Mouse (Mus musculus) MEL (cell line): ENCODE data around the gene Rsph4a. TPM values are rescaled to one million over a fixed set of nuclear protein-coding genes. Genes with fewer than 3 reads are reported as not detected.

Experiments used
- DNase-seq: peaks from one replicate; pipeline ENCODE4 v3.0.0; 2011; ENCODE audit warnings: low read depth, low spot score
- H3K27ac ChIP-seq: 2 replicates; pipeline ENCODE4 v1.5.1; 2012; ENCODE audit warnings: low read depth, mild to moderate bottlenecking, control low read depth, low read length, moderate library complexity; ENCODE audit not compliant: control insufficient read depth
- H3K27me3 ChIP-seq, 2 experiments: fragments of 150-350 bp in 1 of 2; sonication (generic) in 1 of 2; 2 replicates each; pipeline ENCODE4 v1.6.1; 2012; ENCODE audit warnings: low read length in 2 of 2, mild to moderate bottlenecking in 2 of 2, improper control_type of control experiment in 1 of 2, moderate library complexity in 1 of 2; ENCODE audit not compliant: insufficient read depth in 2 of 2, control insufficient read depth in 1 of 2
- H3K36me3 ChIP-seq, 2 experiments: 2 replicates each; pipeline ENCODE4 v1.6.1; 2012 to 2014; ENCODE audit warnings: low read length in 2 of 2, improper control_type of control experiment in 1 of 2, inconsistent platforms in 1 of 2, mild to moderate bottlenecking in 1 of 2; ENCODE audit not compliant: insufficient read depth in 2 of 2, control insufficient read depth in 1 of 2
- H3K4me1 ChIP-seq, 2 experiments: fragments of 150-350 bp in 1 of 2; sonication (generic) in 1 of 2; 2 replicates each; pipeline ENCODE4 v1.6.1; 2012; ENCODE audit warnings: low read length in 2 of 2, improper control_type of control experiment in 1 of 2, mild to moderate bottlenecking in 1 of 2; ENCODE audit not compliant: insufficient read depth in 2 of 2, control insufficient read depth in 1 of 2
- H3K4me3 ChIP-seq, 2 experiments: fragments of 150-350 bp in 1 of 2; sonication (generic) in 1 of 2; 2 replicates each; pipeline ENCODE4 v1.5.1; 2012; ENCODE audit warnings: low read depth in 2 of 2, low read length in 2 of 2, mild to moderate bottlenecking in 2 of 2, moderate library complexity in 2 of 2, control low read depth in 1 of 2, improper control_type of control experiment in 1 of 2; ENCODE audit not compliant: control insufficient read depth in 1 of 2, insufficient read depth in 1 of 2
- H3K79me2 ChIP-seq: 2 replicates; pipeline ENCODE4 v1.6.1; 2012; ENCODE audit warnings: mild to moderate bottlenecking, low read length, moderate library complexity; ENCODE audit not compliant: control insufficient read depth, poor library complexity, insufficient read depth
- H3K9ac ChIP-seq: 2 replicates; pipeline ENCODE4 v1.6.1; 2012; ENCODE audit warnings: low read depth, mild to moderate bottlenecking, control low read depth, low read length, moderate library complexity; ENCODE audit not compliant: control insufficient read depth, poor library complexity, severe bottlenecking
- H3K9me3 ChIP-seq: fragments of 150-350 bp; sonication (generic); replicated peaks from 2 replicates; pipeline ENCODE4 v1.6.1; 2012; ENCODE audit warnings: mild to moderate bottlenecking, low read length, improper control_type of control experiment, moderate library complexity; ENCODE audit not compliant: insufficient read depth
- CHD2 ChIP-seq: IDR thresholded peaks from 2 replicates; pipeline ENCODE4 v1.6.1; 2011; ENCODE audit warnings: low read length, improper control_type of control experiment
- GATA1 ChIP-seq: IDR thresholded peaks from 2 replicates; pipeline ENCODE4 v1.6.1; 2011; ENCODE audit warnings: low read depth, low read length, improper control_type of control experiment
- JUND ChIP-seq: IDR thresholded peaks from 2 replicates; pipeline ENCODE4 v1.6.1; 2011; ENCODE audit warnings: low read depth, mild to moderate bottlenecking, improper control_type of control experiment, low read length
- NRF1 ChIP-seq: IDR thresholded peaks from 2 replicates; pipeline ENCODE4 v1.6.1; 2014; ENCODE audit warnings: low read depth, mild to moderate bottlenecking, inconsistent platforms, low read length, improper control_type of control experiment, moderate library complexity; ENCODE audit not compliant: poor library complexity, insufficient read depth, severe bottlenecking
- RCOR1 ChIP-seq: IDR thresholded peaks from 2 replicates; pipeline ENCODE4 v1.6.1; 2012; ENCODE audit warnings: low read depth, mild to moderate bottlenecking, inconsistent platforms, low read length, improper control_type of control experiment
- ZNF384 ChIP-seq: IDR thresholded peaks from 2 replicates; pipeline ENCODE4 v1.6.1; 2012; ENCODE audit warnings: low read depth, mild to moderate bottlenecking, inconsistent platforms, low read length, improper control_type of control experiment
- polyA plus RNA-seq, 2 experiments: library from polyadenylated mRNA; stranded (reverse) in 1 of 2; unstranded in 1 of 2; fragments of >175 nt in 1 of 2; fragments of >200 nt in 1 of 2; gene quantifications; 2 replicates each; pipeline versions ENCODE4 v1.2.1 to v1.2.4; 2012; ENCODE audit warnings: low replicate concordance in 2 of 2, low read depth in 1 of 2; ENCODE audit not compliant: insufficient read length in 2 of 2, insufficient read depth in 1 of 2, missing spikeins in 1 of 2
- total RNA-seq: library from RNA; depleted of rRNA; stranded (reverse); fragments of 300-350 nt; gene quantifications from 2 replicates; pipeline ENCODE4 v1.2.3, GENCODE M21; 2012; rRNA removed

The Rsph4a gene
- total and polyA plus RNA-seq, 3 experiments, result not detected

DNA sequence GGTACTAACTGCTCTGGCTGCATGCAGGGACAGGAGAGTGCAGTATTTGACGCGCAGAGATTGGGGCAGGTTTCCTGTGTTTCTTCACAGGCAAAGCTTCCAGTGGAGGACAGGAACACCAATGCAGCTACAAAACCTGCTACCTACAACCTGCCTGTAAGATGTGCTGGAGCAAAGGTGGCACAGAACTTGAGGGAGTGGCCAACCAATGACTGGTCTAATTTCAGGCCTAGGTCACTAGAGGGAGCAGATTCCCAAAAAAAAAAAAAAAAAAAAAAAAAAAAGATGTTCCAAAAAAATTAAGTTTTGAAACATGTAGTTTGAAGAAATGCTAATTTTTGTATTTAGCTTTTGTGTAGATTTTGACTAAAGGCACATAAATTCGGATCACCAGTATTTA lies 47.6 kb downstream of the Rsph4a start:
- Histone ChIP-seq H3K4me3 (peak overlapping the region; percentile 42 to 100), H3K4me1 (peaks cover 7 to 11% of the 10 kb centered on the region in 2 experiments; a peak in 3 of 4 replicates), H3K9ac (no peak overlapping the region), H3K9me3 (no peaks in the 10 kb centered on the region), H3K27ac (no peak overlapping the region), H3K36me3 (peaks cover 11 to 18% of the 10 kb centered on the region in 2 experiments), H3K79me2 (peaks cover 16% of the 10 kb centered on the region), H3K27me3 (no peaks in the 10 kb centered on the region)
- TF ChIP-seq GATA1 (no peak), RCOR1 (no peak), CHD2 (no peak), NRF1 (no peak), ZNF384 (peak; percentile 92), JUND (no peak)
- DNase-seq, result no peak

Other genes starting within 250 kb of the Rsph4a start
- gene Sult3a2, start 118.4 kb upstream of the Rsph4a start, total RNA-seq, result not detected in 2 replicates
- gene Sult3a2, start 118.4 kb upstream of the Rsph4a start, polyA plus RNA-seq, result not detected
- gene Sult3a1, start 47.4 kb upstream of the Rsph4a start, total RNA-seq, result not detected in 2 replicates
- not detected for gene Sult3a1, start 47.4 kb upstream of the Rsph4a start, polyA plus RNA-seq
- gene Zup1, start 46.2 kb downstream of the Rsph4a start, total RNA-seq, result 6.6 and 6.9 TPM in 2 replicates
- 1 to 10 TPM in 1 of 2 experiments, not detected in 1; 6.0 TPM for gene Zup1, start 46.2 kb downstream of the Rsph4a start, polyA plus RNA-seq
- 137 and 157 TPM in 2 replicates for gene Rwdd1, start 114.5 kb downstream of the Rsph4a start, total RNA-seq
- gene Rwdd1, start 114.5 kb downstream of the Rsph4a start, polyA plus RNA-seq, result 100 to 1,000 TPM in 1 of 2 experiments, not detected in 1; 114 TPM
- gene Trappc3l, start 132.5 kb downstream of the Rsph4a start, total RNA-seq, result not detected in 2 replicates
- not detected for gene Trappc3l, start 132.5 kb downstream of the Rsph4a start, polyA plus RNA-seq
- not detected in 2 replicates for gene Calhm4, start 139.2 kb downstream of the Rsph4a start, total RNA-seq
- gene Calhm4, start 139.2 kb downstream of the Rsph4a start, polyA plus RNA-seq, result not detected
- not detected in 2 replicates for gene Calhm5, start 191.4 kb downstream of the Rsph4a start, total RNA-seq
- not detected for gene Calhm5, start 191.4 kb downstream of the Rsph4a start, polyA plus RNA-seq
- gene Calhm6, start 222.9 kb downstream of the Rsph4a start, total RNA-seq, result not detected in 2 replicates
- gene Calhm6, start 222.9 kb downstream of the Rsph4a start, polyA plus RNA-seq, result not detected